Mouse (Mus musculus) stomach, postnatal 0 days (tissue): ENCODE measurements around the gene Chrna9. TPM values are rescaled to one million over a fixed set of nuclear protein-coding genes. Genes with fewer than 3 reads are reported as not detected.

Experiments used
- ATAC-seq: fragments of 200-750 bp; cut with Nextera tagmentation; 2 replicates; pipeline ENCODE4 v1.8.0; 2017; ENCODE audit not compliant: low FRiP score, low TSS enrichment
- DNase-seq: peaks from one replicate; pipeline ENCODE4 v3.0.0-alpha.2; 2016; ENCODE audit warnings: low spot score
- H3K27ac ChIP-seq: fragments of 300-500 bp; sonication (generic); replicated peaks from 2 replicates; pipeline ENCODE4 v1.5.1; 2014; ENCODE audit warnings: mild to moderate bottlenecking, control low read depth
- H3K27me3 ChIP-seq: fragments of 300-500 bp; sonication (generic); 2 replicates; pipeline ENCODE4 v1.6.1; 2014; ENCODE audit warnings: low read length; ENCODE audit not compliant: control insufficient read depth, insufficient read depth
- H3K36me3 ChIP-seq: fragments of 300-500 bp; sonication (generic); 2 replicates; pipeline ENCODE4 v1.6.1; 2014; ENCODE audit warnings: low read length, mixed read lengths; ENCODE audit not compliant: control insufficient read depth, insufficient read depth
- H3K4me1 ChIP-seq: fragments of 300-500 bp; sonication (generic); replicated peaks from 2 replicates; pipeline ENCODE4 v1.6.1; 2014; ENCODE audit warnings: antibody characterized with exemption; ENCODE audit not compliant: control insufficient read depth, insufficient read depth
- H3K4me2 ChIP-seq: fragments of 300-500 bp; sonication (generic); replicated peaks from 2 replicates; pipeline ENCODE4 v1.6.1; 2014; ENCODE audit warnings: low read depth, mild to moderate bottlenecking, control low read depth, moderate library complexity
- H3K4me3 ChIP-seq: fragments of 300-500 bp; sonication (generic); 2 replicates; pipeline ENCODE4 v1.5.1; 2014; ENCODE audit warnings: low read depth, low read length, control low read depth
- H3K9ac ChIP-seq: fragments of 300-500 bp; sonication (generic); 2 replicates; pipeline ENCODE4 v1.6.1; 2014; ENCODE audit warnings: mild to moderate bottlenecking, low read length, control low read depth, mixed read lengths
- H3K9me3 ChIP-seq: fragments of 300-500 bp; sonication (generic); 2 replicates; pipeline ENCODE4 v1.6.1; 2016; ENCODE audit warnings: low read length; ENCODE audit not compliant: control insufficient read depth
- CTCF ChIP-seq: IDR thresholded peaks from 2 replicates; pipeline ENCODE4 v1.5.1; 2016; ENCODE audit warnings: antibody characterized with exemption, low read depth, mild to moderate bottlenecking, moderate library complexity
- EP300 ChIP-seq: optimal IDR thresholded peaks from 2 replicates; pipeline ENCODE3; 2016; ENCODE audit warnings: antibody characterized with exemption
- WGBS: fragments of 180-500 bp; shearing (Covaris S2); extraction: QIAGEN DNeasy Blood & Tissue Kit; methylation state at CpG from one replicate; pipeline ENCODE4 v1.1.7; 2014; 5-methylcytosine and 5-hydroxymethylcytosine counted together
- polyA plus RNA-seq: library from polyadenylated mRNA; unstranded; fragments of >200 nt; fragmentation: Nextera tagmentation; extraction: Ambion mirVana; gene quantifications from 2 replicates; pipeline ENCODE4 v1.2.1, GENCODE M21; 2015

Chrna9 gene
- polyA plus RNA-seq, 1 experiment from 2014 or later = not detected

DNA sequence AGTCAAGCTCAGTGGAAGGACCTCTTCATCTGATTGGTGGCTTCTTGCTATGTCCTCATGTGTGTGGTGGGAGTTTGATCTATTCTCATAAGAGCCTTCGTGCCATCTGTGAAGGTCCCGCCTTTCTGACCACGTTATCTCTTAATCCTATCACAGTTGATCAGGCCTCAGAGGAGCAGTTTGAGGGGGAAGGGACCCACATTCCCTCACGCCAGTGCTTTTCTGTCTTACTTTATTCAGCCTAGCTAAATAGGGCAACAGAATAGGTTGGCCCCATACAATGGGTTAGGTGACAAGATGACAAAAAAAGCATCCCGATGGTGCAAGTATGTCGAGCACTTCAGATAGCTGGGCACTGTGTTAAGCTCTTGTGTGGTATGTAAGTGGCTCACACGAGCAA, 39.0 kb upstream of the Chrna9 start:
- ATAC-seq (no peak), DNase-seq (no peak)
- no peaks in the 10 kb centered on the region for H3K27me3 ChIP-seq
- no peak overlapping the region for H3K4me3 ChIP-seq
- H3K36me3 ChIP-seq = no peaks in the 10 kb centered on the region
- TF ChIP-seq CTCF = no peak
- TF ChIP-seq EP300 = no peak
- no peaks in the 10 kb centered on the region for H3K9me3 ChIP-seq
- no peaks in the 10 kb centered on the region for H3K4me1 ChIP-seq
- WGBS = 80% methylated on average over 7 of the region's 7 CpGs
- no peak overlapping the region for H3K9ac ChIP-seq
- no peak overlapping the region for H3K27ac ChIP-seq
- H3K4me2 ChIP-seq = no peak overlapping the region

DNA sequence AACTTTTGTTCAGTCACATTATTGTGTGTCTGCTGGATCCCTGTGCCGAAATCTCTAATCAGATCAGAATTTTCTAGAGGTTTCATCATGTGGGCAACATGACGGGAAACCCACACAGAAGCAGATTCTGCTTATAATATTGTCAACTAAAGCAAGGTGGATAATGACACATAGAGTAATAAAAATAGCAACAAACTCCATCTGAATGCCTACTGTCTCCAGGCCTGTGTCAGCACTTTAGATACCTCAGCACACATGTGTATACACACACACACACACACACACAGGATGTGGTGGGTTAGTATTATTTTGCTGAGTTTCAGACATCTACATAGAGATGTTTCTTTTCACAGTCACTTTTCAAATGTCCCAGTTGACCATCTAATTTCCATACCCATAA, 37.0 kb upstream of the Chrna9 start:
- Histone ChIP-seq H3K4me3 (no peak overlapping the region), H3K27ac (no peak overlapping the region), H3K4me1 (no peaks in the 10 kb centered on the region), H3K27me3 (no peaks in the 10 kb centered on the region), H3K9ac (no peak overlapping the region), H3K36me3 (no peaks in the 10 kb centered on the region), H3K9me3 (no peaks in the 10 kb centered on the region), H3K4me2 (no peak overlapping the region)
- no peak for ATAC-seq
- TF ChIP-seq CTCF (no peak), EP300 (no peak)
- 93% methylated on average over 2 of the region's 2 CpGs for WGBS
- no peak for DNase-seq

- no peak for ATAC-seq
- DNase-seq = no peak
- TF ChIP-seq EP300 = no peak
- no peak for TF ChIP-seq CTCF
These were observed 36.0 kb upstream of the Chrna9 start for GRCm38 (mm10) chr5:65898683-65899082.

GRCm38 (mm10) chr5:65900113-65900512, 34.6 kb upstream of the Chrna9 start:
- H3K27ac ChIP-seq = no peak overlapping the region
- DNase-seq = no peak
- no peak for TF ChIP-seq CTCF
- no peak for TF ChIP-seq EP300
- H3K4me2 ChIP-seq = no peak overlapping the region
- 85% methylated on average over 6 of the region's 6 CpGs for WGBS
- H3K4me3 ChIP-seq = no peak overlapping the region
- H3K9me3 ChIP-seq = peaks cover 8% of the 10 kb centered on the region; the same call in 1 of the 2 replicates
- no peaks in the 10 kb centered on the region for H3K27me3 ChIP-seq
- no peaks in the 10 kb centered on the region for H3K4me1 ChIP-seq
- no peak overlapping the region for H3K9ac ChIP-seq
- ATAC-seq = no peak
- H3K36me3 ChIP-seq = no peaks in the 10 kb centered on the region

More at GRCm38 (mm10) chr5:65898683-65899082, 36.0 kb upstream of the Chrna9 start:
- H3K9me3 ChIP-seq = no peaks in the 10 kb centered on the region
- H3K27ac ChIP-seq = no peak overlapping the region
- 85% methylated on average over 3 of the region's 3 CpGs for WGBS
- H3K4me1 ChIP-seq = no peaks in the 10 kb centered on the region
- no peak overlapping the region for H3K4me2 ChIP-seq
- H3K36me3 ChIP-seq = no peaks in the 10 kb centered on the region
- H3K9ac ChIP-seq = no peak overlapping the region
- no peaks in the 10 kb centered on the region for H3K27me3 ChIP-seq
- no peak overlapping the region for H3K4me3 ChIP-seq

DNA sequence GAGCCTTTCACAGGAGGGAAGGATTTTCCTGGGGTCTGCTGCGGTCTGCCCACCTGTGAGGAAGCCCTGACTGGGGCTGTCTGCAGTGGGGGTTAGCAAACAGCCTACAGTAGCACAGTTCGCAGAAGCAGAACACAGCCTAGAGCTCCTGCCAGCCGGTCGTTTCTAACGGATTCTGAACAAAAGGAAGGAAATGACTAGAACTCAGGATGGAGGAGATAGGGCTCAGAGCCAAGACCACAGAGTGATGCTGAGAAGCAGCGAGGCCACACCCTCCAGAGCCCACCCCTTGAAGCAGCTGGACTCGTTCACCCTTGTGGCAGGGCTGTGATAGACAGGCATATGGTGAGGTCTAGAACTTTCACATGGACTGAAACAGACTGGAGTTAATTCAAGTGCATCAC, 33.9 kb upstream of the Chrna9 start:
- H3K4me3 ChIP-seq = no peak overlapping the region
- DNase-seq (no peak), ATAC-seq (no peak)
- no peaks in the 10 kb centered on the region for H3K36me3 ChIP-seq
- no peaks in the 10 kb centered on the region for H3K4me1 ChIP-seq
- TF ChIP-seq EP300 (no peak), CTCF (no peak)
- no peaks in the 10 kb centered on the region for H3K27me3 ChIP-seq
- 34% methylated on average over 7 of the region's 7 CpGs for WGBS
- no peak overlapping the region for H3K9ac ChIP-seq
- no peak overlapping the region for H3K27ac ChIP-seq
- H3K4me2 ChIP-seq = no peak overlapping the region
- H3K9me3 ChIP-seq = peaks cover 8% of the 10 kb centered on the region

DNA sequence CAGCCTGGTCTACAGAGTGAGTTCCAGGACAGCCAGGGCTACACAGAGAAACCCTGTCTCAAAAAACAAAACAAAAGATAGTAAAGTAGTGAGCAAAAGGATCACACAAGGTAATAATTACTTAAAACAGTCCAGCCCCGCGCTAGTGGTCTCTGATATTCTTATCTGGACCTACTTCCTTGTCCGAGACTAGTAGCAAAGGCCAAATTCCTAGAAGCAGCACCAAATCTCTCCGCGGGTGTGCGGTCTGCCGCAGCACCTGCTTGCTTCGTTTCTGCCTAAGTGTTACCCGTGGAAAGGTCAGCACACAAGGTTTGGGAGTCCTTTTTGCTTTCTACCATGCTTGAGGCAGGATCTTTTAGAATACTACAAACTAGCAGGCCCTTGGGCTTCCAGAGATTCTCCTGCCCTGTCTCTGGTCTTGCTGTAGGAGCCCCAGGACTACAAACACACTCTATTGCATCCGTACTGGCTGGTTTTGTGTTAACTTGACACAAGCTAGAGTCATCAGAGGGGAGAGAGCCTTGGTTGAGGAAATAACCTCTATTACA, 32.8 kb upstream of the Chrna9 start:
- TF ChIP-seq CTCF (no peak), EP300 (no peak)
- Histone ChIP-seq H3K36me3 (no peaks in the 10 kb centered on the region), H3K27me3 (no peaks in the 10 kb centered on the region), H3K4me1 (no peaks in the 10 kb centered on the region), H3K9me3 (peaks cover 8% of the 10 kb centered on the region), H3K27ac (no peak overlapping the region), H3K9ac (no peak overlapping the region), H3K4me3 (no peak overlapping the region), H3K4me2 (no peak overlapping the region)
- DNase-seq = no peak
- WGBS = 93% methylated on average over 10 of the region's 10 CpGs
- no peak for ATAC-seq
